Mouse (Mus musculus) adrenal gland (tissue): ENCODE results near the gene Tet1.
"Not testable (repeated sequence)": the region's sequence is repeated elsewhere in the genome, so short reads cannot be mapped to it uniquely, and the experiment has no call there.

Source experiments
- intact Hi-C: fragments of 180-260 bp; cut with DNase I; formaldehyde crosslinking; loops from one replicate; pipeline ENCODE4 v1.15.1; 2025
- long read RNA-seq, 2 experiments: library from polyadenylated mRNA; unstranded; transcript quantifications; one replicate each; pipeline ENCODE4 v2.0.0; 2020; ENCODE audit warnings: borderline replicate concordance in 1 of 2; ENCODE audit not compliant: insufficient replicate concordance in 1 of 2

The Tet1 gene
- long read RNA-seq, experiment 1, partial matches to known transcripts = 0 of 1 reads
- long read RNA-seq, experiment 1, other reads (novel, unspliced or antisense) = 0 of 1 reads
- long read RNA-seq, experiment 2, partial matches to known transcripts = 0 of 1 reads
- long read RNA-seq, experiment 2, other reads (novel, unspliced or antisense) = 1 of 1 reads

DNA sequence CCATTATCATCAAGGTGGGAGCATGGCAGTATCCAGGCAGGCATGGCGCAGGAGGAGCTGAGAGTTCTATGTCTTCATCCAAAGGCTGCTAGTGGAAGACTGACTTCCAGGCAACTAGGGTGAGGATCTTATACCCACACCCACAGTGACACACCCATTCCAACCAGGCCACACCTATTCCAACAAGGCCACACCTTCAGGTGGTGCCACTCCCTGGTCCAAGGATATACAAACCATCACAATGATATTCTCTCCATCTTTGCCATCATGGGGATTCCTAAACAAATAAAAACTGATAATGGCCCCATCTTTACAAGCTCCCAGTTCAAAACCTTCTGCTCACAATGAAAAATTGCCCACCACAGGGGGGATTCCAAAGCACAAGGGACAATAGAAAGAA is at the start of gene Tet1:
TSS of gene Tet1 (minus strand) at position 101 of the 400 bp plus-strand sequence.
- intact Hi-C loops = not testable (repeated sequence)

DNA sequence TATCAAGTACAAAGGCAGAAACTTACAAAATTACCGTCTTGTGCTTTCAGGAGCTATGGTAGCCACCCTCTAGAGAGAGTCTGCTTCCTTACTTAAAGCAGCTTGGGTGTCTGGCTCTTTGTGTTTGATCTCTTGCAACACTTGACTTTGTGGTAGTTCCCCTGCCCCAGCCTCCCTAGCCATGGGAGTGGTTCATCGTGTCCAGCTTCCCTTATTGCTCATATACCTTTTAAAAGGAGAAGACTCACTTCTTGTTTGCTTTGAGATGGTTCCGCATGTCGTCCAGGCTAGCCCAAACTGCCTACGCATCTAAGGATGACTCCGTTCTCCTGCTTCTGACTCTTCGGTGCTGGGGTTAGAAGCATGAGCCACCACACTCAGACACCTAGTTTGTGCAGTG is 39.8 kb upstream of the Tet1 start:
- intact Hi-C loops = no loop called here

DNA sequence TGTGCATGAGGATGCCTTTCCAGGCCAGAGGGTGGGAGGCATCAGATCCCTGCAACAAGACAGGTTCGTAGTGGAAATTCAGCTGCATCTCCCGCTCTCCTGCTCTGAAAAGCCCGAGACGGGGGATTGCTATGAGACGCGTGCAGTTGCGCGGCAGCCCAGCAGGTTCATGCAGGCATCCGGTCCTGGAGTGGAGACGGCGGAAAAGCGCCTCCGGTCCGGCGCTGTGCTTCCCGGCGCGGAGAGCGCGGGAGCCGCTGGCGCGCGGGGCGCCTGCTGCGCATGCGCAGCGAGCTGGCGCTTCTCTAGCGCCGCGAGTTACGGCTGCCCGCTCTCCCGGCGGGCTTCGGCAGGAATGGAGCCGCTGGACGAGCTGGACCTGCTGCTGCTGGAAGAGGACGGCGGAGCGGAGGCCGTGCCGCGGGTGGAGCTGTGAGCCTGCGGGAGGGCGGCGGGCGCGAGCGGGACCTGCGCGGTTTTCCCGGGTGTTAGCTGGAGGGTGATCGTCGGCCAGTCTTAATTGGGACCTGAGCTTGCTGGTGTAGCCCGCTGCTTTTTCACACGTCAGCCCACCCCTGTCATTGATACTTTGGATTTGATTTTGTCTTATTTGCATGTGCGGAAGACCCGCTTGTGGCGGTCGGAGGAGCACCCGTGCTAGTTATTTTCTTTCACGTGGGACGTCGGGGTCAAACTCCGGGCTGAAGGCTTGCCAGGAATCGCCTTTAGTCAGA is 38.1 kb upstream of the Tet1 start, which contains the start of gene Dna2:
TSS of gene Dna2 (plus strand) at position 289 of the 734 bp plus-strand sequence.
- intact Hi-C loops = no loop called here

DNA sequence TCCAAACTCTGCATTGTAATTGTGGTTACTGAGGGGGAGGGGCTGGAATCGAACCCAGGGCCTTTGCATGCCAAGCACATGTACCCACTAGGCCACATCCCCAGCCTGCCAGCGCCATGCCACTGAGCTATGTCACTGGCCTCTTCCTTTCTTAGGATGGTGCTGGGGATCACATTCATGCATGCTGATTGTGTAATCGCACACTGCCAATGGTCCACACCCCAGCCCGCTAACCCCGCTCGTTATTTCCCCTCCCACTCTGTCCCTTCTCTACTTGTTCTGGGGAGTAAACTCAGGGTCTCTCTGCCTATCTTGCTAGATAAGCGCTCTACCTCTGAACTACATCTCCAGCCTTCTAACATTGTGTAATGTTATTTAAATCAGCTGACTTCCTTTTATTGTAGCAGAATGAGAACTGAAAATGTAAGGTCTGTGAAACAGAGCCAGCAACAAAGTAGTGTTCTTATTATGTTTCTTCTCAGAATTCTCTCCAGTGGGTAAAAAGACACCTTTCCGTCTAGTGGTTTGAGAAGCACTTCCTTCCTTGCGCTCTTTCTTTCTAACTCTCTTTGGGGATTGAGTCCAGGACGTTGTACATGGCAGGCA is 36.3 kb upstream of the Tet1 start:
- intact Hi-C loops = no loop called here

DNA sequence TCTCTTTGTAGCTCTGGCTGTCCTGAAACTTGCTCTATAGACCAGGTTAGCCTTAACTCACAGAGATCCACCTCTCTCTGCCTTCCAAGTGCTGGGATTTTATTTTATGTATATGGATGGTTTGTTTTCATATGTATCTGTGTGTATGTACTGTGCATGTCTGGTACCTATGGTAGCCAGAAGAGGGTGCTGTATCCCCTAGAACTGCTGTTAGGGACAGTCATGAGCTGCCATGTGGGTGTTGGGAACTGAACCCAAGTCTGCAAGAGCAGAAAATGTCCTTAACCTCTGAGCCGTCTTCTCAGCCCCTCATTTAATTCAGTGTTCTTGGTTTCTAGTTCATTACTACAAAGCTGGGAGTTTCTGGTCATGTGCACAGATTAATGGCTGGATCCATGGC is 23.6 kb upstream of the Tet1 start:
- intact Hi-C loops = no loop called here

DNA sequence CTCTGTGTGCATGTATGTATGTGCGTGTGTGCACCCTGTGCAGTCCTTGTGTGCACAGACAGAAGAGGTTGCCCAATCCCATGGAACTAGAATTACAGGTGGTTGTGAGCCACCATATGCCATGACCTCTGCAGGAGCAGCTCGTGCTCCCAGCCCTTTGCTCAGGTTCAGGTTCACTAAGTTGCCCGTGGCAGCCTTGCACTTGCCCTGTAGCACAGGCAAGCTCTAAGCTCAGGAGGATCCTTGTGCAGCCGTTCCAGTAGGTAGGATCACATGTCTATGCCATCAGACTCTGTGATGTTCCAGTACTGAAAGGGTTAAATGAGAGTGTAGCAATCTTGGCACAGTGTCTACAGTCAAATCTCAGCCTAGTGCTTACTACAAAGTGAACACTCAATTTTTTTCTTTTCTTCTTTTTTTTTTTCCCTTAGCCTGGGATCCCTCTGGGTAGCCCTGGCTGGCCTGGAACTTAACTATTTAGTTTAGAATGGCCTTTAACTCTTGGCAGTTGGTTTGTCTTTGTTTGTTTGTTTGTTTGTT is 15.4 kb upstream of the Tet1 start:
- intact Hi-C loops = no loop called here

DNA sequence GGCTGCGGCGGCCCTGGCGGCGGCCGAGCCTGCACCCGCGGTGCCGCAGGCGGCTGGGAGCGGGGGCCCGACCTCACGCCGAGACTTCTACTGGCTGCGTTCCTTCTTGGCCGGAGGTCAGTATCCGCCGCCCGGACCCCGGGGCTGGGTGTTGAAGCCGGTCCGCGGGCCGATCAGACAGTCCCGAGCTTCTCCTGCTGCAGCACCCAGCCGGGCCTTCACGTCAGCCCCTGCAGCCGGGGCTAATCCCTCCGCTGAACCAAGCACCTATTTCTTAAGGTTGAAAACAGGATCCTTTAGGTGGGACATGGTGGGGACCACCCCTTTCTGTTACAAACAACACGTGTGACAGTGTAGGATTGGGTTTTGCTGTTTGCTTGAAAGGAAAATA is 12.0 kb upstream of the Tet1 start:
- intact Hi-C loops = no loop called here

DNA sequence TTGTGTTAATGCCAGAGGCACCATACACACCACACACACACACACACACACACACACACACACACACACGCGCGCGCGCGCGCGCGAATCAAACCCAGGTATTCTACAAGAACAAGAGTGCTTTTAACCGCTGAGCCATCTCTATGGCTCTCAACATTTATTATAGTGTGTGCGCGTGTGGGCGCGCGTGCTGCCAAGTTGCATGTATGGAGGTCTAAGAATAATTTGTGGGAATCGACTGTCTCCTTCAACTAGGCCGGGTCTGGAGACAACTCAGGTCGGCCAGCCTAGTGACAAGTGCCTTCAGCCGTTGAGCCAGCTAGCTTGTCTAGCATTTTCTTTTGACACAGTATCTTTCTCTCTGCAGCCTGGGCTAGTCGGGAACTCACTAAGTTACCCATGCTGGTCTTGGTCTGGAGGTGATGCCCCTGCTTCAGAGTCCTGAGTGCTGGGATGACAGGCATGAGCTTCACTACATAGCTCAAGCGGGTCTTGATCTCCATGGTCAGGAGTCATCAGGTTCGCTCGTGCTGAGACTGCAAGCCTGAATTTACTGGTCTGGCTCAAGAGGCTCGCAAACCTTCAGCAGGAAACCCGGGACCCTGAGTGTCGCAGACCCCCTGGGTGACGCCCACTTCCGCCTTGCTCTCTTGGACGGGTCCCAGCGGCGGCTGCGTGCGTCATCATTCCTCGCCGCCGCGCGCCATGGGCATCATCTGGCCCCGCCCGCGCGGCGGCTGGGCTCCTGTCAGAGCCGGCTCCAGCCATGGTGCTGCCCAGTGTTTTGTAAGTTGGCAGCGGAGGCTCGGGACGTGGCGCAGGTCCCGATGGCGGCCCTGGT is 11.3 kb upstream of the Tet1 start, which contains the start of gene Slc25a16:
TSS of gene Slc25a16 (plus strand) at position 709 of the 841 bp plus-strand sequence.
- intact Hi-C loops = loop anchor here (10.0 kb wide), 1 partner anchor 115 kb away; no protein-coding TSS in a partner anchor

DNA sequence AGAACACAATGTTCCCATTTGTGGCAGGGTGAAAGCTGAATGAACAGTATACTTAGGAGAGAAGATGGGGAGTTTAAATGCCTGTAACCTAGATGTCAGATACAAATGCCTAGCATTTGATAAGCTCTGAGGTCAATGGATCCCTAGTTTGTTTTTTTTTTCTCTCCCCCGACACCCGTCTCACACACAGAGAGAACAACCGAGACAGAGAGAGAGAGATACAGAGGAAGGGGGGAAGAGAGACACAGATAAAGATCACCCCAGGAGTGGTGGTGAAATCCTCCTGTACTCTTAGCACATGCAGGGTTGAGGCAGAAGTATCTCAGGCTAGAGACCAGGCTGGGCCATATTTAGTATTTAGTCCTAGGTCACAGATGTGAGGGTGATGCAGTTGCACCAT is 10.2 kb upstream of the Tet1 start:
- intact Hi-C loops = loop anchor here (10.0 kb wide), 1 partner anchor 114 kb away; no protein-coding TSS in a partner anchor

DNA sequence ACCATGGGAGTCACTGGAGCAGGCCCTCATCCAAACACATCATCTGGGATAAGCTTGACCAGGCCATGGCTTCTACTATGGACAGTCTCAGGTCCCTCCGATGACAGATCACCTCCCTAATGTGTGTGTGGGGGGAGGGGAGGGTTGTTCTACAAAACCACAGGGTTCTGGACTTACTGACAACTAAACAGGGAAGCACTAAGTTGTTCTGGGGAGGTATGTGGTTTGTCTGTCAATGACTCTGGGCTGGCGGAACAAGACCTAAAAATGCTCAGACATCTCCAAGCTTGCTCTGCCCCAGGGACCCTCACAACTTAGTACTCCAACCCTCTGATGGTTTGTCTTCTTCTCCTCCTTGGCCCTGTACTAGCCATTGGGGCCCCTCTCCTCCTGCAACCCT is 2.3 kb upstream of the Tet1 start:
- intact Hi-C loops = loop anchor here (10.0 kb wide), 1 partner anchor 106 kb away; no protein-coding TSS in a partner anchor

DNA sequence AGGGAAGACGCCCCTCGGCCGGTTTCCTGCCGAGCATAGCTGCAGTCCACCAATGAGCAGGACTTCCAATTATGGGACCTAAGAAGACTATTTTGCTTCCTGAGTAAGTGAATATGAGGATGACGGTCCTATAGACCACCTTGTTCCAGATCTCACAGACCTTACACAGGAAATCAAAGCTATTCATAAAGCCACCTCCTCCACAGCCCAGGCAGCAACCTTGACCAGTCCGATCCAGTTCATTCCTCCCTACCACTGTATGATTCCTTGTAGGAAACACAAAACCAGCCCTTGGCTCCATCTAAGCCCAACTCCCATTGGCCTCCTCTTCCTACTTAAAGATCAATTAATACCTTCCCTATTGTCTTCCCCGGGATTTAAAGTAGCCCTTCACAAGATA is 2.5 kb downstream of the Tet1 start:
- intact Hi-C loops = no loop called here

DNA sequence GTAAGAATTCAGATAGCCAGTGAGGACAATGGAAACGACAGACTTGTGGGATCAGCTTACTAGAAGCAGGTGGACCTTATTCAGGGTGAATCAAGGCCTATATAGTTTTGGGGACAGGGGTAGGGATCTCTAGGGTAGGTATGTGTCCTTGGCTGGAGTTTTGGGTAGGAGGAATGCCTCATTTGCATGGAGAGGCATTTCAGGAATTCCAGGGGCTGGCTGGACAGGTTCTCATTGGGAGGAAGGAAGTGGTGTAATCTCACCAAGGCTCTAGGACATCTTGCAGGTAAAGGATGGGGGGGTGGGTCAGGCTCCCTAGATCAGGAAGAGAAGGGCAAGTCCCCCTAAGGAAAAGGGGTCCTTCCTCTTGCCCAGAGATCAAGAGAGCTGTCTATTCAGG is 6.0 kb downstream of the Tet1 start:
- intact Hi-C loops = no loop called here

DNA sequence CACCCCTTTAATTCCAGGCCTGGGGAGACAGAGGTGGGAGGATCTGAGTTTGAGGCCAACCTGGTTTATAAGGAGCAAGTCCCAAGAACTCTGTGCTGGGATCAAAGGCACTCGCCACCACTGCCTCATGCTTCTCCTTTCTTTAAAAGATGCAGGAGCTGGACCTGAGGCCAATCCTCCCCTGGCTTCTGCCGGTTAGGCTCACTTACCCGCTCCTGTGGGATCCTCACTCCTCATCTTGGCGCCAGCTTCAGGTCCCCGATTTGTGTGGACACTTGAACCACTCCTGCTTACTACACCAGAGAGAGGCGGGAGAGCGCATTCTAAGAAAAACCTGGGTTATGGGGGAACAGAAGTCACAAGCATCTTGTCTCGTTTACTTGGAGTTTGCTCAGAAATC is 7.0 kb downstream of the Tet1 start:
- intact Hi-C loops = no loop called here

DNA sequence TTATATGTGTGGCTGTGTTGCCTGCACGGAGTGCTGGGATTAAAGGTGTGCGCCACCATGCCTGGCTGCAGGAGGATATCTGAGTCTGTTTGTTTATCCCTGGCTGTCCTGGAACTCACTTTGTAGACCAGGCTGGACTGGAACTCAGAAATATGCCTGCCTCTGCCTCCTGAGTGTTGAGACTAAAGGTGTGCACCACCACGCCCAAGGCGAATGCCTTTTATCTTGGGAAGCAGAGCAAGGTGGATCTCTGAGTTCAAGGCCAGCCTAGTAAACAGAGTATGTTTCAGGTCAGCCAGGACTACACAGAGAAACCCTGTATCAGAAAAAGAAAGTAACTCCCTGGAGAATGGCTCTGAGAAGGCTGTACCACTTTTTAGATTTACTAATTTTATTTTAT is 8.7 kb downstream of the Tet1 start:
- intact Hi-C loops = no loop called here

DNA sequence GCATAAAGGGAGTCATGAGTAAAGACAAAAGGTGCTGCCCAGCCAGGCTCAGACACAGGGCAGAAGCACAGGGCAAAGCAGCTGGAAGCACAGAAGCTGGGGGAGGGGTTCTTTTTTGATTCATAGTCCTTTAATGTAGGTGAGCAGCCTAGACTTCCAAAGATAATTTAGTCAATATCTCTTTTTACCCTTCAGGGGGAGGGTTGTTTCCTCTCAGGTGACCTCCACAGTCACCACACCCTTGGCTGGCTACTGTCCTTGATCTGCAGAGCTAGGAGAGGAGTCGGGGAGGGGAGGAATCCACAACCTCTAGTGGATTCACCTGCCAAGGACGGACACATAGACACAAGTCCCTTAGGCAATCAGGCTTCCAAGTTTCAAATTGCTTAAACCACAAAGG is 10.7 kb downstream of the Tet1 start:
- intact Hi-C loops = no loop called here

DNA sequence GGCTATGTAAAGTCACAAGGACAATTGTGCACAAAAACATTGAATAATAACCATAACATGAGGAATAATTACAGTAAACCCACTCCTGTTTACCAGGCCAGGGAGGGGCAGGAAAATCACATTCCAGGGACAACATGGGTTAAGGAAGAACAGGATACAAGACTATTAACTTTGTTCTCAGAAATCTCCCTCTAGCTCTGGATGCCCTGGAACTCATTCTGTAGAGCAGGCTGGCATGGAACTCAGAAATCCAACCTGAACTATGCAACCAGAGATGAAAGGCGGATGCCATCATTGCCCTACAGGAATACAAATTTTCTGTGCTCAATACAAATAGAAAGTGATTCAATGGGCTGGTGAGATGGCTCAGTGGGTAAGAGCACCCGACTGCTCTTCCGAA is 11.4 kb downstream of the Tet1 start:
- intact Hi-C loops = no loop called here

DNA sequence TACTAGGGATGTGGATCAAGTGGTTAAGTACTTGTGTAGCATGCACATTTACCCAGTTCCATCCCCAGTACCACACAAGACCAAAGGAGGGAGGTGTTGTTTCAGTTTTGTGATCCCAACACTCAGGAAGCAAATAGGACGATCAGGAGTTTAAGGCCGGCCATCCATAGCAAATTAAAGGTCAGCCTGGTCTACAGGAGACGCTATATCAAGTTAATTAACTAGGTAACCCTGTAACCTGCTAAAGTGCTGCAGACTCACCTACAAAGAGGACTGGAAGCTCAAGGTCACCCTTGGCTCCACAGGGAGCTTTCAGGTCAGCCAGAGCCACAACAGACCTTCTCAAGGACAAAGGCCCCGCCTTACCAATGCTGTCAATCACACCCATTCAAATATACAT is 12.0 kb downstream of the Tet1 start:
- intact Hi-C loops = no loop called here

DNA sequence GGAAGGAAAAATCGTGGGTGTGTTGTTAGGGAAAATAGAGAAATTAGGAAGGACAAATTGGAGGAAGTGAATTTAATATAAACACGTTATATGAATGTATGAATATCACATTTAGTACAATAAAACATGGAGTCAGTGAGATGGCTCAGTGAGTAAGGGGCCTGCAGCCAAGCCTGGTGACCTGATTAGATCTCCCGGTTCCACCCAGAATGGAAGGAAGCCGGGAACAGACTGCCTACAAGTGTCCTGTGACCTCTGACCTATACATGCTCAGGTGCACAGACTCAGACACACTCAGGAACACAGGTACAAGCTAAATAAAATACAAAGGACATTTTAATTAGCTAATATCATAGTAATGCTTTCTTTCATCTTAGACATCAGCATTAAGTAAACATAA is 12.8 kb downstream of the Tet1 start:
- intact Hi-C loops = no loop called here

DNA sequence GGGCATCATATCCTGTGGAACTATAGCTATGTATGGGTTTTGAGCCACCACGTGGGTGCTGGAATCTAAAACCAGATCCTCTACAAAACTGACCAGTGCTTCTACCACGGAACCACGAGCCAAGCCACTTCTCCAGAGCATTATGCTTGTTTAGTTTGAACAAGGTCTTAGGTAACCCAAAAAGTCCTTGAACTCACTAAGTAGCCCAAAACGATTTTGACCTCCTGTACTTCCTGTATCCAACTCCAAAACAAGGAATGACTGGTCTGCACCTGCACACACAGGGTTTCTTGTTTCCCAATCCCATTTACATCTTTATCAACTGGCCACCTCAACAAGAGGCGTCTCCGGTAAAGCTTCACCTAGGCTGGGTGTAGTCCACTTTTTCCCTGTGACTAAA is 13.4 kb downstream of the Tet1 start:
- intact Hi-C loops = no loop called here

DNA sequence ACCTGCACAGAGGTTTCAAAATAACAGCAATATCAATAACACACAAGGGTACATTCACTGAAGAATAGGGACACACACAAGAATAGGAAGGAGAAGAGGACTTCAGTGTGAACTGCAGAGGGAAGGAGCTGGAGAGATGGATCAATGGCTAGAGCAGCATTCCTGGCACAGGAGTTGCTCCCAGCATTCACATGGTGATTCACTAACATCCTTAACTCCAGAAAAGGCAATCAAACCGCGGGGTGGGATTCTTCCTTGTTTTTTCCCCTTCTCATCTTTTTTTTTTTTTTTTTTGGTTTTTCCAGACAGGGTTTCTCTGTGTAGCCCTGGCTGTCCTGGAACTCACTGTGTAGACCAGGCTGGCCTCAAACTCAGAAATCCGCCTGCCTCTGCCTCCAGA is 14.3 kb downstream of the Tet1 start:
- intact Hi-C loops = no loop called here

DNA sequence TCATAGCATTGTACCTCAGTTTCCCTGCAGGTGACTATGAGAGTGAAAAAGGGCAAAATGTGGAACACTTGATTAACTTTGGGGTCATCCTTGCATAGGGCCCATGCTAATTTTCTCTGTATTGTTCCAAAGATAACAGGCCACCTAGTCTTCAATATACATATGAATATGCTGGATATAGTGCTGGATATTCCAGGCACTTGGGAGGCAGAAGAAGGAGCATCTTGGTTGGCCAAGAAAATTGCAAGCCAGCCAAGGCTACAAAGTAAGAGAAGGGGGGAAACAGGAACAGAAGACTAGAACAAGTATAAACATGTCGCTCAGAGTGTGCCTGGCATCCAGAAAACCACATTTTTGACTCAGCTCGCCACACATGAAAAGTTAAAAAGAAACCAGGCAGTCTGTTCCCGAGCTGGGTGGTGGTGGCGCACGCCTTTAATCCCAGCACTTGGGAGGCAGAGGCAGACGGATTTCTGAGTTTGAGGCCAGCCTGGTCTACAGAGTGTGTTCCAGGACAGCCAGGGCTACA is 15.4 kb downstream of the Tet1 start:
- intact Hi-C loops = no loop called here
